Mouse (Mus musculus) ES-Bruce4 (cell line): Measurements from ENCODE around the gene Olfr313.

Experiments
- CTCF ChIP-seq: IDR thresholded peaks from one replicate; pipeline ENCODE4 v1.8.1; 2011; ENCODE audit warnings: low read depth, low read length
- EP300 ChIP-seq: IDR thresholded peaks from 2 replicates; pipeline ENCODE4 v1.6.1; 2011; ENCODE audit warnings: low read depth, low read length; ENCODE audit not compliant: insufficient read depth
- POLR2A ChIP-seq: IDR thresholded peaks from one replicate; pipeline ENCODE4 v1.8.1; 2011; ENCODE audit warnings: low read length; ENCODE audit not compliant: insufficient read depth

DNA sequence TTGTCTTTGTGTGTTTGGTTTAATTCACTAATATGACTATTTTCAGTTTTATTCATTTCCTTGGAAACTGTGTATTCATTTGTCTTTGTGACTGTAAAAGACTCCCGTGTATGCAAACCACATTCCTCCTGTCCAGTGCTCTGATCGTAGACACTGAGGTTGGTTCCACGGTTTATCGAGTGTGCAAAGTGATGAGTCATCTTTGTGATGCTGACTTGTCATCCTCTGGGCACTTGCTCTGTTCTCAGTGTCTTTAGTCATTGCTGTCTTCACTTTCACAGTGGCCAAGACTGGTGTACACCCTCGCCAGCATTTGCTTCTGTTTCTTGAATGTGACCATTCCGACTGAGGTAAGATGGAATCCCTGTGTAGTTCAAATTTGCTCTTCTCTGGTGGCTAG lies 24.2 kb upstream of the Olfr313 start:
- TF ChIP-seq EP300 (no peak), CTCF (no peak), POLR2A (no peak)
